In the genomic region with DNA sequence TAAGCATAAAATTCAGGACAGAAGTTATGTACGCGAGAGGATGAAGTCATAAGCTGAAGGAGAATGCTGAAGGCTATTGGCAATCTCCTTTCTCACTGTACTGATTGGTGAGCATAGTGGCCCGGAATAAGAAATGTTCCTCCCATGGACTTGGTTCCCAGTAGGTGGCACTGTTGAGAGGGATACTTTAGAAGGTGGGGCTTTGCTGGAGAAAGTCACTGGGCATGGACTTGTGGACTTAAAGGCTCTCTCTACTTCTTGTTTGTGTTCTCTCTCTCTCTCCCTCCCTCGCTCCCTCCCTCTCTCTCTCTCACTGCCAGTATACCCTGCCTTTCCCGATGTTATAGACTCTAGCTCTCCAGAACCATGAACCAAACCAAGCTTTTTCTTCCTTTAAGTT, we compare ENCODE assay signal across 8 mouse cellular contexts. TPM values are rescaled to one million over a fixed set of nuclear protein-coding genes. Genes with fewer than 3 reads are reported as not detected.
DNase-seq lines count a peak whose midpoint lies in the region; ATAC-seq and TF ChIP-seq lines count a peak whose summit lies in the region.
"Had no signal": no experiment of that assay in that cellular context is flagged by ENCODE, and none has a peak within 500 bp of the region (broad histone marks: within the 10 kb centered on the region; RNA-seq: fewer than 3 reads in every experiment).

No protein-coding gene starts in this region.

- H3K9me3 ChIP-seq in ES-Bruce4 (replicated peaks; ENCODE audit: control insufficient read depth, insufficient read depth, low read length, poor library complexity, severe bottlenecking): no peaks in the 10 kb centered on the region; the same call in 1 of the 2 replicates

- DNase-seq in layer of hippocampus, adult 2 months (ENCODE audit: low spot score in 2 of 2): peak in 1 of 2 experiments; percentile 49
- DNase-seq in layer of hippocampus, adult 9-11 months: no peak
- DNase-seq in adrenal gland, adult (ENCODE audit: inconsistent age in 2 of 2, low spot score in 1 of 2): peak; percentile 30 to 84
- peak; percentile 38 for DNase-seq in gastrocnemius, postnatal 14 days
- DNase-seq in lung, postnatal 14 days: peak; percentile 74

- no peak for ATAC-seq in erythroblast, adult 5-6 weeks (replicated peaks; ENCODE audit: low FRiP score, poor library complexity, severe bottlenecking)

- H3K9ac ChIP-seq in ES-Bruce4 (ENCODE audit: low read depth, poor library complexity, severe bottlenecking): no peak overlapping the region

- TF ChIP-seq POLR2A in ES-Bruce4 (IDR thresholded peaks at IDR 0.05; ENCODE audit: insufficient read depth, low read length): no peak

- intact Hi-C loops in gastrocnemius, postnatal 14 days (cut with DNase I; ENCODE audit: low total_unique reads): loop anchor here (5.0 kb wide), 1 partner anchor 36 kb away; no protein-coding TSS in a partner anchor

- H3K27me3 ChIP-seq in ES-Bruce4 (ENCODE audit: control insufficient read depth, insufficient read depth, low read length, poor library complexity, severe bottlenecking): no peaks in the 10 kb centered on the region

- no peaks in the 10 kb centered on the region for H3K4me1 ChIP-seq in ES-Bruce4 (ENCODE audit: control insufficient read depth, insufficient read depth, low read length)

- H3K4me3 ChIP-seq in layer of hippocampus, adult 2 months: no peak overlapping the region
- no peak overlapping the region for H3K4me3 ChIP-seq in ES-Bruce4 (ENCODE audit: low read depth, low read length)

- peak; percentile 80 for TF ChIP-seq CTCF in layer of hippocampus, adult 2 months (conservative IDR thresholded peaks at IDR 0.05)
- peak; percentile 31 for TF ChIP-seq CTCF in ES-Bruce4 (IDR thresholded peaks at IDR 0.05; ENCODE audit: low read depth, low read length)

- H3K27ac ChIP-seq in layer of hippocampus, adult 2 months: peak overlapping the region; percentile 65
- no peak overlapping the region for H3K27ac ChIP-seq in ES-Bruce4 (ENCODE audit: insufficient read depth, low read length)

- no peaks in the 10 kb centered on the region for H3K36me3 ChIP-seq in ES-Bruce4 (ENCODE audit: control insufficient read depth, insufficient read depth, low read length, poor library complexity, severe bottlenecking)

- TF ChIP-seq EP300 in ES-Bruce4 (IDR thresholded peaks at IDR 0.05; ENCODE audit: insufficient read depth, low read depth, low read length): no peak

RNA-seq across cellular contexts. Expression of a gene that starts 45.8 kb away (rescaled TPM):
- not detected for total RNA-seq in layer of hippocampus, adult 2 months (2021)
- polyA plus RNA-seq in ES-Bruce4 (2011; ENCODE audit: insufficient read depth, insufficient read length, low read depth, missing spikeins): 1.1 and 1.3 TPM in 2 replicates
- total RNA-seq in gastrocnemius, postnatal 14 days (2021): under 1 TPM in 1 of 2 experiments, not detected in 1; 0.13 TPM
- total RNA-seq in erythroblast, adult 5-6 weeks (2015; ENCODE audit: low replicate concordance): 1.5 TPM in 1 of 2 replicates, not detected in the other
- total RNA-seq in erythroblast, adult 5-6 weeks (2017; ENCODE audit: low replicate concordance): not detected in 2 replicates
- total RNA-seq: gastrocnemius, postnatal 36 days had no signal

RNA-seq across cellular contexts. Expression of a gene that starts 50.3 kb away (rescaled TPM):
- total RNA-seq in layer of hippocampus, adult 2 months (2021): under 1 TPM; 0.90 to 0.93 TPM
- polyA plus RNA-seq in ES-Bruce4 (2011; ENCODE audit: insufficient read depth, insufficient read length, low read depth, missing spikeins): 43.6 and 49.3 TPM in 2 replicates
- 1 to 10 TPM; 3.9 to 5.6 TPM for total RNA-seq in gastrocnemius, postnatal 14 days (2021)
- total RNA-seq in erythroblast, adult 5-6 weeks (2015; ENCODE audit: low replicate concordance): 5.6 and 6.5 TPM in 2 replicates
- 2.0 and 2.2 TPM in 2 replicates for total RNA-seq in erythroblast, adult 5-6 weeks (2017; ENCODE audit: low replicate concordance)
